Mouse (Mus musculus) heart, postnatal 0 days (tissue): ENCODE data around the gene Pdzrn3. TPM values are rescaled to one million over a fixed set of nuclear protein-coding genes. Genes with fewer than 3 reads are reported as not detected.

Source experiments
- ATAC-seq: fragments of 200-750 bp; cut with Nextera tagmentation; 2 replicates; pipeline ENCODE4 v1.8.0; 2017; ENCODE audit warnings: low read depth, moderate number of reproducible peaks, moderate library complexity; ENCODE audit not compliant: insufficient read depth
- DNase-seq: peaks from one replicate; pipeline ENCODE4 v3.0.0-alpha.2; 2016; ENCODE audit warnings: low spot score
- H3K27ac ChIP-seq: fragments of 300-500 bp; sonication (generic); 2 replicates; pipeline ENCODE4 v1.5.1; 2014; ENCODE audit warnings: low read depth, mild to moderate bottlenecking
- H3K27me3 ChIP-seq: fragments of 300-500 bp; sonication (generic); 2 replicates; pipeline ENCODE4 v1.6.1; 2014; ENCODE audit warnings: low read length, mixed read lengths; ENCODE audit not compliant: control insufficient read depth, insufficient read depth
- H3K36me3 ChIP-seq: fragments of 300-500 bp; sonication (generic); replicated peaks from 2 replicates; pipeline ENCODE4 v1.6.1; 2014; ENCODE audit warnings: low read length, mixed read lengths; ENCODE audit not compliant: control insufficient read depth, insufficient read depth
- H3K4me1 ChIP-seq: fragments of 300-500 bp; sonication (generic); 2 replicates; pipeline ENCODE4 v1.6.1; 2014; ENCODE audit warnings: antibody characterized with exemption; ENCODE audit not compliant: control insufficient read depth, insufficient read depth
- H3K4me2 ChIP-seq: fragments of 300-500 bp; sonication (generic); 2 replicates; pipeline ENCODE4 v1.6.1; 2014; ENCODE audit warnings: low read depth, mild to moderate bottlenecking, low read length, moderate library complexity
- H3K4me3 ChIP-seq: fragments of 300-500 bp; sonication (generic); 2 replicates; pipeline ENCODE4 v1.5.1; 2014; ENCODE audit warnings: low read depth, low read length
- H3K9ac ChIP-seq: fragments of 300-500 bp; sonication (generic); replicated peaks from 2 replicates; pipeline ENCODE4 v1.6.1; 2014; ENCODE audit warnings: low read depth, low read length, mixed read lengths
- H3K9me3 ChIP-seq: fragments of 300-500 bp; sonication (generic); replicated peaks from 2 replicates; pipeline ENCODE4 v1.6.1; 2016; ENCODE audit warnings: low read length; ENCODE audit not compliant: control insufficient read depth
- CTCF ChIP-seq: IDR thresholded peaks from 2 replicates; pipeline ENCODE4 v1.5.1; 2016; ENCODE audit warnings: antibody characterized with exemption, control low read depth, low read depth
- EP300 ChIP-seq: IDR thresholded peaks from 2 replicates; pipeline ENCODE4 v1.6.1; 2016; ENCODE audit warnings: antibody characterized with exemption, low read depth
- WGBS: fragments of 180-500 bp; shearing (Covaris S2); extraction: QIAGEN DNeasy Blood & Tissue Kit; methylation state at CpG from one replicate; pipeline ENCODE4 v1.1.7; 2014; 5-methylcytosine and 5-hydroxymethylcytosine counted together
- polyA plus RNA-seq: library from polyadenylated mRNA; unstranded; fragments of >200 nt; fragmentation: Nextera tagmentation; extraction: Ambion mirVana; gene quantifications from 2 replicates; pipeline ENCODE4 v1.2.1, GENCODE M21; 2015
- total RNA-seq: library from RNA; depleted of rRNA; stranded (reverse); fragments of >200 nt; gene quantifications from 2 replicates; pipeline ENCODE4 v1.2.3, GENCODE M21; 2014; ENCODE audit warnings: low replicate concordance

Gene Pdzrn3
- total and polyA plus RNA-seq, 2 experiments from 2014 or later: 12.2 to 116 TPM

GRCm38 (mm10) chr6:101376511-101377166 is 1.1 kb downstream of the Pdzrn3 start:
- no peaks in the 10 kb centered on the region for H3K27me3 ChIP-seq
- H3K36me3 ChIP-seq: peaks cover 9% of the 10 kb centered on the region; the same call in 1 of the 2 replicates
- peak overlapping the region; percentile 74 for H3K4me3 ChIP-seq
- TF ChIP-seq CTCF (no peak), EP300 (no peak)
- peaks cover 18% of the 10 kb centered on the region for H3K4me1 ChIP-seq
- peak overlapping the region; percentile 94 for H3K27ac ChIP-seq
- peak overlapping the region; percentile 98 for H3K4me2 ChIP-seq
- DNase-seq (peak; percentile 49), ATAC-seq (peak; percentile 16; the same call in 1 of the 2 replicates)
- WGBS: 4% methylated on average over 10 of the region's 10 CpGs
- H3K9me3 ChIP-seq: no peaks in the 10 kb centered on the region
- peak overlapping the region; percentile 81 for H3K9ac ChIP-seq

DNA sequence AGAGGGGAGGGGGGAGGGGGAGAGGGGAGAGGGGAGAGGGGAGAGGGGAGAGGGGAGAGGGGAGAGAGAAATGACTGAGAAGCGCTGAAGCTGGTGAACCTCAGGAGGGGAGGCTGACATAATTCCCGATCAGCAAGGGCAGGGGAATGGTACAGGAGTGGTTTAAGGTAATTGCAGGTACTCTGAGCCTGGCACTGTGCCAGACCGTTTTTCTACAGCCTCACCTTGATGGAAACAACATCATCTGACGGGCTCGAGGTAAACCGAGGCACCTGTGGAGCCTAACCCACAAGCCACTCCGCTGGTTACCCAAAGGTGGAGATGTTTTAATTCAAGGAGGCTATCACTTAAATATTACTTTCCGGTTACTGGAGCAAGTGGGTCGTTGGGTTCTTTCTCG is 1.6 kb downstream of the Pdzrn3 start:
- no peaks in the 10 kb centered on the region for H3K27me3 ChIP-seq
- ATAC-seq: no peak
- peak overlapping the region; percentile 74 for H3K4me3 ChIP-seq
- H3K4me1 ChIP-seq: peaks cover 20% of the 10 kb centered on the region
- peak overlapping the region; percentile 81 for H3K9ac ChIP-seq
- TF ChIP-seq CTCF: no peak
- TF ChIP-seq EP300: no peak
- peaks cover 9% of the 10 kb centered on the region for H3K36me3 ChIP-seq
- WGBS: 26% methylated on average over 10 of the region's 10 CpGs
- H3K27ac ChIP-seq: peak overlapping the region; percentile 94
- DNase-seq: no peak
- no peaks in the 10 kb centered on the region for H3K9me3 ChIP-seq
- H3K4me2 ChIP-seq: peak overlapping the region; percentile 98

GRCm38 (mm10) chr6:101374721-101375120 is 3.0 kb downstream of the Pdzrn3 start:
- peak; percentile 78 for DNase-seq
- H3K27me3 ChIP-seq: no peaks in the 10 kb centered on the region
- WGBS: 9% methylated on average over 7 of the region's 7 CpGs
- TF ChIP-seq EP300 (peak; percentile 70), CTCF (no peak)
- no peaks in the 10 kb centered on the region for H3K9me3 ChIP-seq
- H3K4me1 ChIP-seq: peaks cover 27% of the 10 kb centered on the region
- peaks cover 13% of the 10 kb centered on the region for H3K36me3 ChIP-seq
- peak overlapping the region; percentile 36 for H3K4me3 ChIP-seq
- peak; percentile 73 for ATAC-seq
- H3K27ac ChIP-seq: peak overlapping the region; percentile 96
- peak overlapping the region; percentile 98 for H3K4me2 ChIP-seq
- peak overlapping the region; percentile 47; the same call in 1 of the 2 replicates for H3K9ac ChIP-seq

DNA sequence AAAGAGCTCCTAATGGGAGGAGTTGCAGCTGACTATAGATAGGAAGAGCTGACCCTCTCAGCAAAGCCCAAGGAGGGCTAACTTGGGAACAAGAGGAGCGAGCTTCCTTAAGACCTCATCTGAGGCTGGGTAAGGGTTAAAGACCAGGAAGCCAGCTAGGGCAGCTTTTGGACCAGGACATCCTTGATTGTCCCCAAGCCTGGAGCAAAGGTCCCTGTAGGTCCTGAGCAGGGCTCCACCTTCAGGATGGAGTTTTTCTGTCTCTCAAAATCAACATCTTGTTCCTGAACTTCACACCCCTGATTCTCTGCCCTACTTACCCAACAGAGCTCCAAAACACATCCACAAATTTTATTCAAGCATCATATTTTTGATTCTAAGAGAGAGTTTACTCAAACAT is 3.5 kb downstream of the Pdzrn3 start:
- H3K4me1 ChIP-seq: peaks cover 32% of the 10 kb centered on the region
- no peaks in the 10 kb centered on the region for H3K9me3 ChIP-seq
- peak overlapping the region; percentile 36 for H3K4me3 ChIP-seq
- H3K27me3 ChIP-seq: no peaks in the 10 kb centered on the region
- TF ChIP-seq CTCF (peak; percentile 23; the same call in 1 of the 2 replicates), EP300 (no peak)
- 27% methylated on average over 1 of the region's 1 CpGs for WGBS
- ATAC-seq (no peak), DNase-seq (no peak)
- H3K27ac ChIP-seq: peak overlapping the region; percentile 96
- peak overlapping the region; percentile 98 for H3K4me2 ChIP-seq
- H3K36me3 ChIP-seq: peaks cover 13% of the 10 kb centered on the region
- peak overlapping the region; percentile 47; the same call in 1 of the 2 replicates for H3K9ac ChIP-seq

- WGBS: 76% methylated on average over 5 of the region's 5 CpGs
- Histone ChIP-seq H3K4me3 (no peak overlapping the region), H3K4me2 (no peak overlapping the region), H3K36me3 (peaks cover 13% of the 10 kb centered on the region), H3K27me3 (no peaks in the 10 kb centered on the region), H3K9ac (no peak overlapping the region), H3K4me1 (peaks cover 45% of the 10 kb centered on the region), H3K27ac (no peak overlapping the region), H3K9me3 (no peaks in the 10 kb centered on the region)
- no peak for DNase-seq
- no peak for ATAC-seq
- TF ChIP-seq CTCF (no peak), EP300 (no peak)
Measured at GRCm38 (mm10) chr6:101372982-101373381, 4.7 kb downstream of the Pdzrn3 start.
